In the genomic region with DNA sequence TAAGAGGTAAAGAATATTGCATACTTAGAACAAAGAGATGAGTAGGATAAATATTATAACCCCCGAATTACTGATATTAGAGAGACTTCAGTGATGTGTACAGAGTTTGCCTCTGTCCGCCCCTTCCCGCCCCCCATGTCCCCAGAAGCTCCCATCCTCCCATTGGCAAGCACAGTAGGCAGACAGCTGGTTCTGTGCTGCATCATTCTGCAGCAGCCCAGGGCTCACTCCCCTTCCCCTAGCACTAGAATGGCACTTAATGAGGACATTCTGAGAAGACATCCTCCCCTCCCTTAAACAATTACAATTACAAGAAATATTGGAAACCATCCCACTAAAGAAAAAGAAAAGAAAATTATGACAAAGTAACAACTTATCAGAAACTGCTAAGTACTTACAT, we compare ENCODE assay signal across 36 mouse cellular contexts. TPM values are rescaled to one million over a fixed set of nuclear protein-coding genes. Genes with fewer than 3 reads are reported as not detected.
DNase-seq lines count a peak whose midpoint lies in the region; ATAC-seq and TF ChIP-seq lines count a peak whose summit lies in the region.
"Had no signal": no experiment of that assay in that cellular context is flagged by ENCODE, and none has a peak within 500 bp of the region (broad histone marks: within the 10 kb centered on the region; RNA-seq: fewer than 3 reads in every experiment).

No protein-coding gene starts in this region.

- 93% methylated on average over 3 of the region's 3 CpGs for WGBS in kidney, postnatal 0 days

- H3K4me2 ChIP-seq in kidney, postnatal 0 days (ENCODE audit: low read length), result no peak overlapping the region
- H3K4me2 ChIP-seq: embryonic facial prominence, embryonic 12.5 days; embryonic facial prominence, embryonic 15.5 days; heart, embryonic 13.5 days; hindbrain, embryonic 13.5 days; intestine, embryonic 15.5 days had no signal

- no peak overlapping the region for H3K4me3 ChIP-seq in gastrocnemius, adult 2 months
- no peak overlapping the region for H3K4me3 ChIP-seq in kidney, postnatal 0 days (replicated peaks; ENCODE audit: low read depth, low read length)
- H3K4me3 ChIP-seq: embryonic facial prominence, embryonic 12.5 days; embryonic facial prominence, embryonic 15.5 days; erythroblast, embryonic 14.5 days; forebrain, embryonic 10.5 days; heart, adult 2 months; heart, embryonic 10.5 days; heart, embryonic 13.5 days; hindbrain, embryonic 10.5 days; hindbrain, embryonic 13.5 days; intestine, embryonic 15.5 days had no signal

- no peaks in the 10 kb centered on the region for H3K9me3 ChIP-seq in kidney, postnatal 0 days (replicated peaks; ENCODE audit: low read length)
- H3K9me3 ChIP-seq: embryonic facial prominence, embryonic 12.5 days; embryonic facial prominence, embryonic 15.5 days; hindbrain, embryonic 13.5 days; intestine, embryonic 15.5 days had no signal

- no peaks in the 10 kb centered on the region for H3K27me3 ChIP-seq in kidney, postnatal 0 days (ENCODE audit: insufficient read depth, low read length)
- H3K27me3 ChIP-seq: embryonic facial prominence, embryonic 12.5 days; embryonic facial prominence, embryonic 15.5 days; heart, embryonic 13.5 days; hindbrain, embryonic 13.5 days; intestine, embryonic 15.5 days; Patski had no signal

- no peak overlapping the region for H3K27ac ChIP-seq in gastrocnemius, adult 2 months
- H3K27ac ChIP-seq in kidney, postnatal 0 days, result peak overlapping the region; percentile 70; the same call in 1 of the 2 replicates
- H3K27ac ChIP-seq: embryonic facial prominence, embryonic 15.5 days; forebrain, embryonic 10.5 days; hindbrain, embryonic 13.5 days had no signal

- peaks cover 3% of the 10 kb centered on the region for H3K4me1 ChIP-seq in kidney, postnatal 0 days (replicated peaks; ENCODE audit: insufficient read depth, low read length)
- H3K4me1 ChIP-seq: hindbrain, embryonic 13.5 days had no signal

- DNase-seq in gastrocnemius, adult 2 months, result peak; percentile 21
- DNase-seq in gastrocnemius, postnatal 36 days, result no peak
- DNase-seq in kidney, postnatal 0 days (ENCODE audit: low spot score), result no peak
- DNase-seq in kidney, adult 9 months, result no peak
- DNase-seq in lung, postnatal 10 days, result peak; percentile 57
- no peak for DNase-seq in lung, postnatal 25 days (ENCODE audit: low spot score)
- no peak for DNase-seq in right cerebral cortex, postnatal 25 days
- DNase-seq: adrenal gland, postnatal 10 days; adrenal gland, postnatal 36 days; cerebellum, adult 11 months; cerebellum, adult 2 months; cerebellum, adult 9-11 months; cerebellum, postnatal 25 days; forebrain, postnatal 0 days; gastrocnemius, postnatal 10 days; heart, adult 2 months had no signal

- H3K36me3 ChIP-seq in kidney, postnatal 0 days (ENCODE audit: insufficient read depth, low read length), result no peaks in the 10 kb centered on the region
- H3K36me3 ChIP-seq: embryonic facial prominence, embryonic 12.5 days; embryonic facial prominence, embryonic 15.5 days; forebrain, embryonic 10.5 days; G1E; heart, embryonic 10.5 days; heart, embryonic 13.5 days; hindbrain, embryonic 10.5 days; hindbrain, embryonic 13.5 days; intestine, embryonic 15.5 days had no signal

- TF ChIP-seq CTCF in gastrocnemius, adult 2 months (IDR thresholded peaks at IDR 0.05), result no peak
- TF ChIP-seq CTCF in kidney, postnatal 0 days (IDR thresholded peaks at IDR 0.05; ENCODE audit: low read depth), result no peak

- intact Hi-C loops in gastrocnemius, adult 2 months (cut with DNase I), result loop anchor here (10.0 kb wide), 1 partner anchor 61 kb away; a partner anchor contains a TSS
- intact Hi-C loops in gastrocnemius, postnatal 36 days (cut with DNase I), result no loop called here

- no peak for ATAC-seq in kidney, postnatal 0 days (replicated peaks; ENCODE audit: low FRiP score, low read depth)
- ATAC-seq in granulocyte monocyte progenitor cell, adult 5-6 weeks (replicated peaks; ENCODE audit: poor library complexity, severe bottlenecking), result no peak
- ATAC-seq: forebrain, embryonic 14.5 days; forebrain, postnatal 0 days; hindbrain, embryonic 16.5 days; intestine, embryonic 15.5 days had no signal

- no peak overlapping the region for H3K9ac ChIP-seq in kidney, postnatal 0 days (ENCODE audit: low read depth, low read length)
- H3K9ac ChIP-seq: embryonic facial prominence, embryonic 12.5 days; embryonic facial prominence, embryonic 15.5 days; forebrain, postnatal 0 days; heart, embryonic 13.5 days; hindbrain, embryonic 13.5 days; intestine, embryonic 15.5 days had no signal

RNA-seq across cellular contexts. Expression of a gene that starts 26.4 kb away (rescaled TPM):
- not detected for total RNA-seq in gastrocnemius, adult 2 months (2021)
- total RNA-seq in gastrocnemius, postnatal 36 days (2021), result not detected
- not detected in 2 replicates for polyA plus RNA-seq in kidney, postnatal 0 days (2015; fragmentation: Nextera tagmentation; extraction: Ambion mirVana)
- total RNA-seq in granulocyte monocyte progenitor cell, adult 5-6 weeks (2014; fragmentation: Nextera tagmentation), result not detected in 2 replicates
- total RNA-seq in granulocyte monocyte progenitor cell, adult 5-6 weeks (2017), result not detected in 2 replicates
- total RNA-seq: adrenal gland, adult 18-20 months; adrenal gland, postnatal 10 days; adrenal gland, postnatal 36 days; common myeloid progenitor, adult 5-6 weeks; forebrain, postnatal 0 days; G1E; gastrocnemius, postnatal 10 days; heart, adult 2 months; heart, postnatal 14 days had no signal
- polyA plus RNA-seq: cerebellum, adult 2 months; embryonic facial prominence, embryonic 12.5 days; embryonic facial prominence, embryonic 15.5 days; erythroblast, embryonic 14.5 days; forebrain, embryonic 10.5 days; forebrain, embryonic 14.5 days; forebrain, postnatal 0 days; frontal cortex, adult 2 months; G1E; gonadal fat pad, adult 2 months; heart, adult 2 months; heart, embryonic 10.5 days; heart, embryonic 13.5 days; heart, embryonic 16.5 days; hindbrain, embryonic 10.5 days; hindbrain, embryonic 13.5 days; hindbrain, embryonic 16.5 days; intestine, embryonic 15.5 days; Patski had no signal

Comparison
In these comparisons a context has a peak if more than half of its experiments do, and no peak if none do; other contexts are left out.
1. DNase-seq: peak in gastrocnemius, adult 2 months (single experiment) and lung, postnatal 10 days (single experiment); none in gastrocnemius, postnatal 36 days (0 of 2), kidney, postnatal 0 days (single experiment), kidney, adult 9 months (single experiment), lung, postnatal 25 days (single experiment) and right cerebral cortex, postnatal 25 days (single experiment).